Comparison of ENCODE assay signal across 25 mouse cellular contexts in genomic region chr19:59516957-59517356, GRCm38 (mm10). TPM values are rescaled to one million over a fixed set of nuclear protein-coding genes. Genes with fewer than 3 reads are reported as not detected.
DNase-seq lines count a peak whose midpoint lies in the region; ATAC-seq and TF ChIP-seq lines count a peak whose summit lies in the region.
"Had no signal": no experiment of that assay in that cellular context is flagged by ENCODE, and none has a peak within 500 bp of the region (broad histone marks: within the 10 kb centered on the region; RNA-seq: fewer than 3 reads in every experiment).

No protein-coding gene starts in this region.

- H3K27me3 ChIP-seq in hindbrain, postnatal 0 days (ENCODE audit: insufficient read depth, low read length) = no peaks in the 10 kb centered on the region
- no peaks in the 10 kb centered on the region for H3K27me3 ChIP-seq in hindbrain, embryonic 14.5 days (ENCODE audit: control insufficient read depth, insufficient read depth, low read length)
- H3K27me3 ChIP-seq in neural tube, embryonic 13.5 days = no peaks in the 10 kb centered on the region
- no peaks in the 10 kb centered on the region for H3K27me3 ChIP-seq in neural tube, embryonic 15.5 days (replicated peaks)
- H3K27me3 ChIP-seq: embryonic facial prominence, embryonic 12.5 days; embryonic facial prominence, embryonic 15.5 days had no signal

- no peaks in the 10 kb centered on the region for H3K4me1 ChIP-seq in hindbrain, postnatal 0 days (ENCODE audit: insufficient read depth, low read length)
- no peaks in the 10 kb centered on the region for H3K4me1 ChIP-seq in hindbrain, embryonic 14.5 days (replicated peaks; ENCODE audit: control insufficient read depth, insufficient read depth, low read length)
- H3K4me1 ChIP-seq in neural tube, embryonic 13.5 days (replicated peaks) = no peaks in the 10 kb centered on the region
- H3K4me1 ChIP-seq in neural tube, embryonic 15.5 days = no peaks in the 10 kb centered on the region
- H3K4me1 ChIP-seq: embryonic facial prominence, embryonic 12.5 days; embryonic facial prominence, embryonic 15.5 days; forebrain, embryonic 12.5 days had no signal

- ATAC-seq in hindbrain, postnatal 0 days = no peak
- no peak for ATAC-seq in hindbrain, embryonic 14.5 days (ENCODE audit: low FRiP score)
- ATAC-seq in neural tube, embryonic 13.5 days (ENCODE audit: low read depth) = peak; percentile 50; the same call in 1 of the 2 replicates
- ATAC-seq in neural tube, embryonic 15.5 days (ENCODE audit: low FRiP score) = peak; percentile 59
- ATAC-seq: forebrain, embryonic 14.5 days; forebrain, embryonic 16.5 days had no signal

- H3K9me3 ChIP-seq in hindbrain, postnatal 0 days (ENCODE audit: low read length) = no peaks in the 10 kb centered on the region
- no peaks in the 10 kb centered on the region for H3K9me3 ChIP-seq in hindbrain, embryonic 14.5 days (ENCODE audit: control insufficient read depth, low read length)
- H3K9me3 ChIP-seq in neural tube, embryonic 13.5 days = no peaks in the 10 kb centered on the region
- H3K9me3 ChIP-seq in neural tube, embryonic 15.5 days (replicated peaks) = no peaks in the 10 kb centered on the region
- H3K9me3 ChIP-seq: embryonic facial prominence, embryonic 12.5 days; embryonic facial prominence, embryonic 15.5 days; forebrain, embryonic 10.5 days; forebrain, embryonic 12.5 days had no signal

- 71% methylated on average over 4 of the region's 4 CpGs for WGBS in hindbrain, postnatal 0 days
- 78% methylated on average over 4 of the region's 4 CpGs for WGBS in hindbrain, embryonic 14.5 days
- 55% methylated on average over 4 of the region's 4 CpGs for WGBS in neural tube, embryonic 13.5 days
- WGBS in neural tube, embryonic 15.5 days = 44% methylated on average over 4 of the region's 4 CpGs

- no peak overlapping the region for H3K4me3 ChIP-seq in hindbrain, postnatal 0 days (ENCODE audit: low read length)
- no peak overlapping the region for H3K4me3 ChIP-seq in hindbrain, embryonic 14.5 days (replicated peaks; ENCODE audit: low read length)
- H3K4me3 ChIP-seq in neural tube, embryonic 13.5 days = no peak overlapping the region
- no peak overlapping the region for H3K4me3 ChIP-seq in neural tube, embryonic 15.5 days (replicated peaks)
- H3K4me3 ChIP-seq: embryonic facial prominence, embryonic 12.5 days; embryonic facial prominence, embryonic 15.5 days; erythroblast, embryonic 14.5 days; forebrain, embryonic 10.5 days; forebrain, embryonic 12.5 days had no signal

- no peaks in the 10 kb centered on the region for H3K36me3 ChIP-seq in hindbrain, postnatal 0 days (ENCODE audit: insufficient read depth, low read length)
- H3K36me3 ChIP-seq in hindbrain, embryonic 14.5 days (replicated peaks; ENCODE audit: control insufficient read depth, insufficient read depth) = no peaks in the 10 kb centered on the region
- no peaks in the 10 kb centered on the region for H3K36me3 ChIP-seq in neural tube, embryonic 13.5 days
- no peaks in the 10 kb centered on the region for H3K36me3 ChIP-seq in neural tube, embryonic 15.5 days
- H3K36me3 ChIP-seq: embryonic facial prominence, embryonic 12.5 days; embryonic facial prominence, embryonic 15.5 days; forebrain, embryonic 10.5 days; forebrain, embryonic 12.5 days had no signal

- TF ChIP-seq CTCF in hindbrain, postnatal 0 days (IDR thresholded peaks at IDR 0.05; ENCODE audit: low read depth) = no peak

- no peak overlapping the region for H3K4me2 ChIP-seq in hindbrain, postnatal 0 days (ENCODE audit: low read depth, low read length)
- no peak overlapping the region for H3K4me2 ChIP-seq in hindbrain, embryonic 14.5 days (replicated peaks)
- no peak overlapping the region for H3K4me2 ChIP-seq in neural tube, embryonic 13.5 days
- no peak overlapping the region for H3K4me2 ChIP-seq in neural tube, embryonic 15.5 days
- H3K4me2 ChIP-seq: embryonic facial prominence, embryonic 12.5 days; embryonic facial prominence, embryonic 15.5 days; forebrain, embryonic 12.5 days had no signal

- no peak overlapping the region for H3K9ac ChIP-seq in hindbrain, postnatal 0 days (replicated peaks; ENCODE audit: low read length)
- no peak overlapping the region for H3K9ac ChIP-seq in hindbrain, embryonic 14.5 days
- H3K9ac ChIP-seq in neural tube, embryonic 13.5 days = no peak overlapping the region
- no peak overlapping the region for H3K9ac ChIP-seq in neural tube, embryonic 15.5 days (replicated peaks)
- H3K9ac ChIP-seq: embryonic facial prominence, embryonic 12.5 days; embryonic facial prominence, embryonic 15.5 days; forebrain, embryonic 12.5 days had no signal

- peak; percentile 17 for DNase-seq in hindbrain, postnatal 0 days (ENCODE audit: low spot score)
- no peak for DNase-seq in hindbrain, embryonic 14.5 days (ENCODE audit: low spot score)
- no peak for DNase-seq in neural tube, embryonic 10.5 days (ENCODE audit: extremely low spot score, low spot score)
- DNase-seq in urinary bladder, postnatal 36 days (ENCODE audit: low spot score in 2 of 2) = no peak
- DNase-seq: adrenal gland, adult 2 months; adrenal gland, postnatal 10 days; adrenal gland, postnatal 36 days; cerebellum, adult 11 months; cerebellum, adult 18-20 months; cerebellum, adult 8-10 months; cerebellum, adult 9-11 months; cerebellum, postnatal 14 days; cerebellum, postnatal 36 days; embryo, embryonic 11 days had no signal

- no peak overlapping the region for H3K27ac ChIP-seq in hindbrain, postnatal 0 days
- no peak overlapping the region for H3K27ac ChIP-seq in hindbrain, embryonic 14.5 days
- H3K27ac ChIP-seq in neural tube, embryonic 13.5 days (replicated peaks) = no peak overlapping the region
- H3K27ac ChIP-seq in neural tube, embryonic 15.5 days (replicated peaks) = no peak overlapping the region
- H3K27ac ChIP-seq: embryonic facial prominence, embryonic 12.5 days; embryonic facial prominence, embryonic 15.5 days; forebrain, embryonic 10.5 days; forebrain, embryonic 12.5 days had no signal

RNA-seq across cellular contexts. Expression of gene Emx2, which starts 58.8 kb away (rescaled TPM):
- 0.18 and 0.47 TPM in 2 replicates for total RNA-seq in hindbrain, postnatal 0 days (2014; rRNA removed)
- polyA plus RNA-seq in hindbrain, postnatal 0 days (2015; fragmentation: Nextera tagmentation; extraction: Ambion mirVana) = 0.08 and 0.15 TPM in 2 replicates
- 0.26 TPM in 1 of 2 replicates, not detected in the other for polyA plus RNA-seq in hindbrain, embryonic 14.5 days (2014; fragmentation: Nextera tagmentation; extraction: Ambion mirVana)
- polyA plus RNA-seq in neural tube, embryonic 13.5 days (2015; fragmentation: Nextera tagmentation; extraction: Ambion mirVana) = 0.32 TPM in 1 of 2 replicates, not detected in the other
- 0.06 TPM in 1 of 2 replicates, not detected in the other for polyA plus RNA-seq in neural tube, embryonic 15.5 days (2015; fragmentation: Nextera tagmentation; extraction: Ambion mirVana)
- total RNA-seq: common myeloid progenitor, adult 5-6 weeks had no signal
- polyA plus RNA-seq: C2C12; erythroblast, embryonic 14.5 days had no signal

Comparison
In these comparisons a context has a peak if more than half of its experiments do, and no peak if none do; other contexts are left out.
1. ATAC-seq: peak in neural tube, embryonic 13.5 days (single experiment) and neural tube, embryonic 15.5 days (single experiment); none in hindbrain, postnatal 0 days (single experiment) and hindbrain, embryonic 14.5 days (single experiment).